Mouse (Mus musculus): Measurements from ENCODE around the gene Jmjd4.

The Jmjd4 gene

GRCm38 (mm10) chr11:59471413-59472325 is 21.8 kb downstream of the Jmjd4 start:
- no peak for DNase-seq (ENCODE audit: low spot score)

DNA sequence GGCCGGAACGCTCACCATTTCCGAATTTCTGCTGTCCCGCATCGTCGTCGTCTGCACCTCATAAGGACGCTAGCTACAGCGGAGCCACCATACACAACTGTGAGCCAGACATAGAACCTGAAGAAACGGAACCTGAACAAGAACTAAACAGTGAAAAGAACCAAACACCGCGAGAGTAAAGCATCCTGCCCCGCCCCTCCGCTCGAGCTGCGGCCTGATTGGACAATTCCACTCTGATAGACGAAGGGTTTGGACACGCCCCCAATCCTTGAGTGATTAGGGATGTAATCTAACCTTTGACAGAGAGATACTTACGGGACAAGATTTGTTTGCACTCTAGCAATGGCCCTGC is 22.5 kb downstream of the Jmjd4 start, which contains the start of gene Zfp867:
Gene Zfp867 (minus strand): TSS at position 149 of the 352 bp plus-strand sequence.
- peak; percentile 81 for DNase-seq (ENCODE audit: low spot score)

GRCm38 (mm10) chr11:59477240-59477639 is 27.4 kb downstream of the Jmjd4 start:
- DNase-seq (ENCODE audit: low spot score) = no peak

DNA sequence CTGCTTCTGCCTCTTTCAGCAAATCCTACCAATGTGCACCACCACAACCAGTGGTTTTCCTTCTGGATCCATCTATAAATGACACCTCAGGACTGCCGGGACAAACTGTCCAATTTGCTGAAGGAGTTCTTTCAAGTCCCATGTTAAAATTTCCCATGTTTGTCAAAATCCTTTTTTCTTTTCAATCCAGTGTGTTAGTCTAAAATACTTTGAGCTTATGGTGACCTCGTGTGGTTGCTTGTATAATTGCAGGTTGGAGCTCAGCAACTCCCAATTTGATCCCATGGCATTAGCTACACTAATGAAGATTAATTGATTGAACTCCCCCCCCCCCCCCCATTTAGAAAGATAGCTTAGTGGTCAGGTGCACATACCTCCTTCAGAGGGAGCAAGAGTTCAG is 33.4 kb downstream of the Jmjd4 start:
- DNase-seq (ENCODE audit: low spot score) = no peak

- no peak for DNase-seq (ENCODE audit: low spot score)
Observed at GRCm38 (mm10) chr11:59485641-59486040, 35.8 kb downstream of the Jmjd4 start.

DNA sequence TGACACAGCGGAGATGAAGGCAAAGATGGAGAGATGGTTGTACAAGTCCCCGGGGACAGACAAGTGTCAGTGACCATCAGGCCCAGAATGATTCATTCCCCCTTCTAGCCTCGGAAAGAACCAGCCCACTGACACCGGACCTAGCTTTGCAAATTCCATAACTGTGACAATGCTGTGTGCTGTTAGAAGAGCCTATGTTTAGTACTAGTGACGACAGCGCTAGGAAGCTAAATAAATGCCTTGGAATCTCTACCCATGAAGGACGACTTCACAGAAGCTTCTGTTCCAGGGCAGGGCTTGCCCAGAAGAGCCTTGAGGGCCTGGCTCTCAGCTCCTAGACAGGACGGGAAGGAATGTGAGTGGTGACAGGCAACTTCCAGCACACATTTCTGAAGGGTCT is 36.4 kb downstream of the Jmjd4 start:
- no peak for DNase-seq (ENCODE audit: low spot score)

GRCm38 (mm10) chr11:59496672-59497310 is 46.9 kb downstream of the Jmjd4 start:
- no peak for DNase-seq (ENCODE audit: low spot score)

DNA sequence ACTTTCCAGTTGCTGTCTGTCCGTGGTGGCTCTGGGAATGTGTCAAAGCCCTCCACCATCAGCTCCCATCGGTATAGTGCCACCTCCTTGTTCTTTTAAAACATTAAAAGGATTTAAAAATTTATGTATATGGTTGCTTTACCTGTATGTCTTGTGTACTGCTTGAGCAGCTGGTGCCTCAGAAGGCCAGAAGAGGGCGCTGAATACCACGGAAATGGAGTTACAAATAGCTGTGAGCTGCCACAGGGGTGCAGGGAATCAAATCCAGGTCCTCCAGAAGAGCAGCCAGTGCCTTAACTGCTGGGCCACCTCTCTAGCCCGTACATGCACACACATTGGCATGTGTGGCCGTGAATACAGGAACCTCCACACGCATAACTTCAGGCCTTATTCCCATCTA is 47.9 kb downstream of the Jmjd4 start:
- no peak for DNase-seq (ENCODE audit: low spot score)

DNA sequence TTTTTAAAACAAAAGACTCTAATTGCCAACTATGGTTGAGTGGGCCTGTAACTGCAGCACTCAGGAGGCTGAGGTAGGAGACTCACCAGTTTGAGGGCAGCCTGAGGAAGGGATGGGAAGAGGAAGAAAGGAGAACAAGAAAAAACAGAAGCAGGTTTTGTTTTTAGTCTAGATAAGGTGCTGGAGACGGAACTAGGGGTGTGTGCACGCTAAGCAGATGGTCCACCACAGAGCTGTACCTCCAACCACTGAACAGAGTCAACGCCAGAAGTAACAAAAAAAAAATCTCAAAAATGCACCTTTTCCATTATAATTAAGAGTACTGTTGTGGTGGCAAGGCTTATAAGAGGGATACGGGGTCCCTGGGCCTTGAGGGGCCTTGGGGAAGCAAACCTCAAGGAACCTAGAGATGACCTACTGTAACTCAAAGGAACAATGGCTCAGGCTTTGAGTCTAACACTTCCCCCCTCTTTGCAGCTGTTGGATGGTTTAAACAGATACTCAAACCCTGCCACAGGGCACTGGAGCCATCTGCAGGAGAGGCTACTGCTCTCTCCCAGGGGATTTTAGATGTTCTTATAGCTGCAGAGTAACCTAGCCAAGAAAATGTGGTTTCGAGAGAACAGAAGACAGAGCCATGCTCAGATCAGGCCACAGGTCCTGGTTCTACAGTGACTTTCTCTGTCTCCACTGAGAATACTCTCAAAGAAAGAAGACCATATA is 52.3 kb downstream of the Jmjd4 start:
- no peak for DNase-seq (ENCODE audit: low spot score)

GRCm38 (mm10) chr11:59505351-59505838 is 55.5 kb downstream of the Jmjd4 start:
- DNase-seq (ENCODE audit: low spot score) = peak; percentile 62

DNA sequence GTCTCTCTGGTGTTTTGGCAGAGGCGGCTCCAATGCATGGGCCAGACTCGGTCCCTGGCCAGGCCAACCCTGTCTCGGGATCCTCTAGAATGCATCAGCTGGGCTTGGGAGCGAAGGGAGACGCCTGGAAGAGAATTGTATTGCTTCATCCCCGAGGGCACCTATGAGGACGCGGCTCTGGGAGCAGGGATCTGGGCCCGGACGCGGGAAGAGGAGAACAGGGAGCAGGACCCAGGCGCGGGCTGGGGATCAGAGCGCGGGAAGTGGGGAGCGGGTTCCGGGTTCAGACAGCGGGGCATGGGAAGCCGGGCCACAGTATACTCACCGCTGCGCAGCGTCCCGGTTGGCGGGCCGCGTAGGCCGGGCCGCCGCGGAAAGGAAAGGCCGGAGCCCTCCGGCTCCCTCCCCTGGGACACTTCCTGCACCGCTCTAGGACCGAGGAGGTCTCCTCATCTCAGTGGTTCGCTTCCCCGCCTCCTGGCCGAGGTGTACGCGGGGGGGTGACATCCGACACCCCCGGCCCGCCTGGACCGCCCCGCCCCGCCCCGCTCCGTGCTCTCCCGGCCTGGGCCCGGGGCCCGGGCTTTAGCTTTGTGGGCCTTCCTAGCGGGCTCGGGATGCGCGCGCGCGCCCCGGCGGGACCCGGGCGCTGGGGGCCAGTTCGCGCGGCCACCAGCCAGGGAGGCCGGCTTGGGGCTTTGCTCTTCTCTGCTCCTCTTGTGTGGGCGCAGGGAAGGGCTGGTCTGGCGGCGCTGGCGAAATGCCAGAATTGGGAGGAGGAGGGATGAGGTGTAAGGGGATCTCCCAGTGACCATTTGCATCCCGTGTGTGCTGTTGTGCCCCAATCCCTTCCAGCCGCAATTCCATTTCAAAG is 56.2 kb downstream of the Jmjd4 start:
- DNase-seq (ENCODE audit: low spot score) = peak; percentile 91

DNA sequence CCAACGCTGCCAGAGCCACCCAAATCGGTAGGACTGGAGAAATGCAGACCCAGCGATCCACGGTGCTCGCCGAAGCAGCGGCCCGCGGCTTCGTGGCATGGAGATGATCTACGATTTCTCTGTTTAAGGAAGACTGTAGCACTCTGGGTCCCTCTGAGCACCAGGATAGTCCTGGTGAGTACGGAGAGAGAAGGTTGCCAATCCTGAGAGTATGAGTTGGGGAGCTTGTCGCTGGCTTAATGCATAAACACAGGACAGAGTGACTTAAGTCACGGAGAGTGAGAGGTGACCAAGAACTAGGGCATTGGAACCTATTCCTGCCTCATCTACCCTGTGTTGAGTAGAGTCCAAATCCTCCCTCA is 56.8 kb downstream of the Jmjd4 start:
- no peak for DNase-seq (ENCODE audit: low spot score)
